Mouse (Mus musculus) liver, postnatal 0 days (tissue): ENCODE measurements around the gene Swap70. TPM values are rescaled to one million over a fixed set of nuclear protein-coding genes. Genes with fewer than 3 reads are reported as not detected.

Experiments
- ATAC-seq: fragments of 200-750 bp; cut with Nextera tagmentation; 2 replicates; pipeline ENCODE4 v1.8.0; 2017; ENCODE audit warnings: mild to moderate bottlenecking, moderate library complexity
- DNase-seq: peaks from one replicate; pipeline ENCODE4 v3.0.0-alpha.2; 2016
- H3K27ac ChIP-seq: fragments of 300-500 bp; sonication (generic); 2 replicates; pipeline ENCODE4 v1.5.1; 2014; ENCODE audit warnings: antibody characterized with exemption, moderate library complexity, mild to moderate bottlenecking, low read depth
- H3K27me3 ChIP-seq: fragments of 300-500 bp; sonication (generic); 2 replicates; pipeline ENCODE4 v1.6.1; 2014; ENCODE audit warnings: low read length, control low read depth, mixed read lengths; ENCODE audit not compliant: insufficient read depth
- H3K36me3 ChIP-seq: fragments of 300-500 bp; sonication (generic); replicated peaks from 2 replicates; pipeline ENCODE4 v1.6.1; 2014; ENCODE audit warnings: mild to moderate bottlenecking, control low read depth, low read length, moderate library complexity, mixed read lengths; ENCODE audit not compliant: insufficient read depth
- H3K4me1 ChIP-seq: fragments of 300-500 bp; sonication (generic); 2 replicates; pipeline ENCODE4 v1.6.1; 2014; ENCODE audit warnings: antibody characterized with exemption, mild to moderate bottlenecking, control low read depth; ENCODE audit not compliant: insufficient read depth
- H3K4me2 ChIP-seq: fragments of 300-500 bp; sonication (generic); 2 replicates; pipeline ENCODE4 v1.6.1; 2014; ENCODE audit warnings: low read depth, mild to moderate bottlenecking, low read length, moderate library complexity, mixed read lengths
- H3K4me3 ChIP-seq: fragments of 300-500 bp; sonication (generic); 2 replicates; pipeline ENCODE4 v1.5.1; 2014; ENCODE audit warnings: low read depth, low read length
- H3K9ac ChIP-seq: fragments of 300-500 bp; sonication (generic); replicated peaks from 2 replicates; pipeline ENCODE4 v1.6.1; 2014; ENCODE audit warnings: mild to moderate bottlenecking, moderate library complexity
- H3K9me3 ChIP-seq: fragments of 300-500 bp; sonication (generic); 2 replicates; pipeline ENCODE4 v1.6.1; 2016; ENCODE audit warnings: mild to moderate bottlenecking, control low read depth, low read length, mixed read lengths
- CTCF ChIP-seq: sonication (generic); IDR thresholded peaks from 2 replicates; pipeline ENCODE4 v1.5.1; 2016; ENCODE audit warnings: antibody characterized with exemption, low read depth
- EP300 ChIP-seq: IDR thresholded peaks from 2 replicates; pipeline ENCODE4 v1.6.1; 2016; ENCODE audit warnings: antibody characterized with exemption, low read depth, mild to moderate bottlenecking
- WGBS: fragments of 180-500 bp; shearing (Covaris S2); extraction: QIAGEN DNeasy Blood & Tissue Kit; methylation state at CpG from one replicate; pipeline ENCODE4 v1.1.7; 2014; ENCODE audit not compliant: insufficient replicate concordance; 5-methylcytosine and 5-hydroxymethylcytosine counted together
- polyA plus RNA-seq: library from polyadenylated mRNA; unstranded; fragments of >200 nt; fragmentation: Nextera tagmentation; extraction: Ambion mirVana; gene quantifications from 2 replicates; pipeline ENCODE4 v1.2.1, GENCODE M21; 2015

Gene Swap70
- polyA plus RNA-seq, 1 experiment from 2014 or later: 7.2 TPM

- no peak for TF ChIP-seq CTCF
- TF ChIP-seq EP300: no peak
- Histone ChIP-seq H3K4me1 (peaks cover 3% of the 10 kb centered on the region; the same call in 1 of the 2 replicates), H3K4me2 (no peak overlapping the region), H3K9ac (no peak overlapping the region), H3K4me3 (no peak overlapping the region), H3K9me3 (peaks cover 5% of the 10 kb centered on the region; the same call in 1 of the 2 replicates), H3K27me3 (no peaks in the 10 kb centered on the region), H3K36me3 (peaks cover 17% of the 10 kb centered on the region), H3K27ac (no peak overlapping the region)
- DNase-seq: no peak
- 86% methylated on average over 7 of the region's 7 CpGs for WGBS
- ATAC-seq: no peak
Measured at GRCm38 (mm10) chr7:110314401-110314890, 92.9 kb downstream of the Swap70 start.

- Histone ChIP-seq H3K27me3 (no peaks in the 10 kb centered on the region), H3K36me3 (peaks cover 17% of the 10 kb centered on the region), H3K9me3 (peaks cover 5% of the 10 kb centered on the region; the same call in 1 of the 2 replicates), H3K4me2 (no peak overlapping the region), H3K27ac (no peak overlapping the region), H3K4me3 (no peak overlapping the region), H3K9ac (no peak overlapping the region), H3K4me1 (peaks cover 3% of the 10 kb centered on the region; the same call in 1 of the 2 replicates)
- ATAC-seq: no peak
- TF ChIP-seq CTCF (no peak), EP300 (no peak)
- WGBS: 76% methylated on average over 1 of the region's 1 CpGs
- no peak for DNase-seq
Measured at GRCm38 (mm10) chr7:110315352-110315751, 93.8 kb downstream of the Swap70 start.

- TF ChIP-seq EP300 (no peak), CTCF (no peak)
- no peaks in the 10 kb centered on the region for H3K27me3 ChIP-seq
- no peak overlapping the region for H3K27ac ChIP-seq
- H3K4me1 ChIP-seq: peaks cover 3% of the 10 kb centered on the region; the same call in 1 of the 2 replicates
- no peak overlapping the region for H3K4me3 ChIP-seq
- H3K9ac ChIP-seq: no peak overlapping the region
- no peak for DNase-seq
- no peak for ATAC-seq
- no peak overlapping the region for H3K4me2 ChIP-seq
- H3K9me3 ChIP-seq: peaks cover 5% of the 10 kb centered on the region; the same call in 1 of the 2 replicates
- peaks cover 14% of the 10 kb centered on the region for H3K36me3 ChIP-seq
- 84% methylated on average over 4 of the region's 4 CpGs for WGBS
Measured at GRCm38 (mm10) chr7:110317412-110317811, 95.9 kb downstream of the Swap70 start.

GRCm38 (mm10) chr7:110318971-110319519, 97.5 kb downstream of the Swap70 start:
- no peak overlapping the region for H3K9ac ChIP-seq
- ATAC-seq (no peak), DNase-seq (no peak)
- no peaks in the 10 kb centered on the region for H3K4me1 ChIP-seq
- H3K9me3 ChIP-seq: peaks cover 5% of the 10 kb centered on the region; the same call in 1 of the 2 replicates
- H3K27ac ChIP-seq: no peak overlapping the region
- no peak overlapping the region for H3K4me3 ChIP-seq
- 62% methylated on average over 6 of the region's 6 CpGs for WGBS
- TF ChIP-seq CTCF (no peak), EP300 (no peak)
- H3K4me2 ChIP-seq: no peak overlapping the region
- no peaks in the 10 kb centered on the region for H3K27me3 ChIP-seq
- peaks cover 13% of the 10 kb centered on the region for H3K36me3 ChIP-seq

GRCm38 (mm10) chr7:110321106-110321505, 99.6 kb downstream of the Swap70 start:
- H3K4me3 ChIP-seq: no peak overlapping the region
- H3K36me3 ChIP-seq: peaks cover 10% of the 10 kb centered on the region
- H3K9me3 ChIP-seq: no peaks in the 10 kb centered on the region; the same call in 1 of the 2 replicates
- no peak overlapping the region for H3K27ac ChIP-seq
- H3K9ac ChIP-seq: no peak overlapping the region
- H3K4me2 ChIP-seq: no peak overlapping the region
- H3K4me1 ChIP-seq: no peaks in the 10 kb centered on the region
- H3K27me3 ChIP-seq: no peaks in the 10 kb centered on the region
- 79% methylated on average over 5 of the region's 5 CpGs for WGBS
- TF ChIP-seq EP300 (no peak), CTCF (no peak)
- no peak for ATAC-seq
- DNase-seq: no peak

- no peak overlapping the region for H3K9ac ChIP-seq
- 83% methylated on average over 1 of the region's 1 CpGs for WGBS
- H3K36me3 ChIP-seq: peaks cover 27% of the 10 kb centered on the region
Measured at GRCm38 (mm10) chr7:110324852-110325251, 103.3 kb downstream of the Swap70 start.

More at GRCm38 (mm10) chr7:110324852-110325251, 103.3 kb downstream of the Swap70 start:
- Histone ChIP-seq H3K4me1 (no peaks in the 10 kb centered on the region), H3K4me3 (no peak overlapping the region), H3K27ac (no peak overlapping the region), H3K4me2 (no peak overlapping the region), H3K9me3 (no peaks in the 10 kb centered on the region), H3K27me3 (no peaks in the 10 kb centered on the region)
- DNase-seq (no peak), ATAC-seq (no peak)
- TF ChIP-seq EP300: no peak
- TF ChIP-seq CTCF: no peak
